Mouse (Mus musculus) lung, embryonic 14.5 days (tissue): ENCODE measurements around the gene Slc35g3. TPM values are rescaled to one million over a fixed set of nuclear protein-coding genes. Genes with fewer than 3 reads are reported as not detected.

Experiments
- ATAC-seq: fragments of 200-750 bp; cut with Nextera tagmentation; 2 replicates; pipeline ENCODE4 v1.8.0; 2017; ENCODE audit warnings: mild to moderate bottlenecking, moderate TSS enrichment, moderate library complexity; ENCODE audit not compliant: insufficient read depth
- DNase-seq: peaks from one replicate; pipeline ENCODE4 v3.0.0-alpha.2; 2015
- H3K27ac ChIP-seq: fragments of 300-500 bp; sonication (generic); 2 replicates; pipeline ENCODE4 v1.5.1; 2014; ENCODE audit warnings: low read depth, mild to moderate bottlenecking, moderate library complexity
- H3K27me3 ChIP-seq: fragments of 300-500 bp; sonication (generic); 2 replicates; pipeline ENCODE4 v1.6.1; 2014; ENCODE audit warnings: low read length, control low read depth; ENCODE audit not compliant: insufficient read depth
- H3K36me3 ChIP-seq: fragments of 300-500 bp; sonication (generic); 2 replicates; pipeline ENCODE4 v1.6.1; 2014; ENCODE audit warnings: control low read depth; ENCODE audit not compliant: insufficient read depth
- H3K4me1 ChIP-seq: fragments of 300-500 bp; sonication (generic); 2 replicates; pipeline ENCODE4 v1.6.1; 2014; ENCODE audit warnings: antibody characterized with exemption, control low read depth; ENCODE audit not compliant: insufficient read depth
- H3K4me2 ChIP-seq: fragments of 300-500 bp; sonication (generic); 2 replicates; pipeline ENCODE4 v1.6.1; 2014; ENCODE audit warnings: mild to moderate bottlenecking
- H3K4me3 ChIP-seq: fragments of 300-500 bp; sonication (generic); 2 replicates; pipeline ENCODE4 v1.5.1; 2014; ENCODE audit warnings: low read depth, low read length
- H3K9ac ChIP-seq: fragments of 300-500 bp; sonication (generic); 2 replicates; pipeline ENCODE4 v1.6.1; 2014
- H3K9me3 ChIP-seq: fragments of 300-500 bp; sonication (generic); 2 replicates; pipeline ENCODE4 v1.6.1; 2016; ENCODE audit warnings: low read depth, low read length, control low read depth
- CTCF ChIP-seq: IDR thresholded peaks from 2 replicates; pipeline ENCODE4 v1.5.1; 2016; ENCODE audit warnings: antibody characterized with exemption, low read depth
- WGBS: fragments of 180-500 bp; shearing (Covaris S2); extraction: QIAGEN DNeasy Blood & Tissue Kit; methylation state at CpG from one replicate; pipeline ENCODE4 v1.1.7; 2014; 5-methylcytosine and 5-hydroxymethylcytosine counted together
- polyA plus RNA-seq: library from polyadenylated mRNA; unstranded; fragments of >200 nt; fragmentation: Nextera tagmentation; extraction: Ambion mirVana; gene quantifications from 2 replicates; pipeline ENCODE4 v1.2.1, GENCODE M21; 2014

Gene Slc35g3
- polyA plus RNA-seq, 1 experiment from 2014 or later = 0.12 TPM

- Histone ChIP-seq H3K27ac (no peak overlapping the region), H3K9me3 (no peaks in the 10 kb centered on the region), H3K9ac (no peak overlapping the region), H3K36me3 (peaks cover 3% of the 10 kb centered on the region; the same call in 1 of the 2 replicates), H3K4me2 (no peak overlapping the region), H3K4me3 (no peak overlapping the region), H3K4me1 (no peaks in the 10 kb centered on the region), H3K27me3 (no peaks in the 10 kb centered on the region)
- 23% methylated on average over 4 of the region's 4 CpGs for WGBS
- DNase-seq = no peak
- no peak for ATAC-seq
- TF ChIP-seq CTCF = no peak
Measured at GRCm38 (mm10) chr11:69781828-69782227, 20.1 kb upstream of the Slc35g3 start.

- no peak overlapping the region for H3K9ac ChIP-seq
Measured at GRCm38 (mm10) chr11:69778985-69779384, 17.2 kb upstream of the Slc35g3 start.

DNA sequence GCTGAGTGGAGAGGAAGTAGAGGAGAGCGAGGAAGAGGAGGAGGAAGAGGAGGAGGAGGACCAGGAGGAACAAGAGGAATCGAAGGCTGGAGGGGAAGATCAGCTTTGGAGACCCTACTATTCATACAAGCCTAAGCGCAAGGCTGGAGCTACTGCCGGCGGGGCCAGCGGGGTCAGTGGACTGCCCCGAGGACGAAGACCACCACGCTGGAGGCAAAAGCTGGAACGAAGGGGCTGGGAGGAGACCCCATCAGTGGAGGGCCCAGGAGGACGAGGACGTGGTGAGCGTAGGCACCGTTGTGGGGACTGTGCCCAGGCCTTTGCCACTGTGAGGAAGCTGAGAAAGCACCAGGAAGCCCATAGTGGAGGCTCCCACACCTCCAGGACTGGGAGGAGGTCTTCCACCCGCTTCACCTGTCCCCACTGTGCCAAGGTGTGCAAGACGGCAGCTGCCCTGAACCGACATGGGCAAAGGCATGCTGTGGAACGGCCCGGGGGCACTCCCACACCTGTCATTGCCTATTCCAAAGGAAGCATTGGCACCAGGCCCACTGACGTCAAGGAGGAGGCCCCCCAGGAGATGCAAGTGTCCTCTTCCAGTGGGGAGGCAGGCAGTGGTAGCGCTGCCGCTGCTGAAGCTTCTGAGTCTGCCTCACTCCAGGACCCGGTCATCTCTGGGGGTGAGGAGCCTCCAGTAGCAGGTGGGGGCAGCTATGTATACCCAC lies 16.7 kb upstream of the Slc35g3 start:
- 65% methylated on average over 23 of the region's 23 CpGs for WGBS
- Histone ChIP-seq H3K4me3 (no peak overlapping the region), H3K27ac (no peak overlapping the region), H3K9ac (no peak overlapping the region), H3K4me1 (no peaks in the 10 kb centered on the region), H3K9me3 (no peaks in the 10 kb centered on the region), H3K27me3 (no peaks in the 10 kb centered on the region), H3K4me2 (no peak overlapping the region), H3K36me3 (peaks cover 10% of the 10 kb centered on the region; the same call in 1 of the 2 replicates)
- TF ChIP-seq CTCF = no peak
- no peak for ATAC-seq
- peak; percentile 34 for DNase-seq

More at GRCm38 (mm10) chr11:69778985-69779384, 17.2 kb upstream of the Slc35g3 start:
- Histone ChIP-seq H3K4me2 (no peak overlapping the region), H3K36me3 (peaks cover 10% of the 10 kb centered on the region; the same call in 1 of the 2 replicates), H3K27ac (no peak overlapping the region; the same call in 1 of the 2 replicates), H3K27me3 (no peaks in the 10 kb centered on the region), H3K9me3 (no peaks in the 10 kb centered on the region), H3K4me1 (no peaks in the 10 kb centered on the region), H3K4me3 (no peak overlapping the region)
- no peak for ATAC-seq
- WGBS = 46% methylated on average over 7 of the region's 7 CpGs
- DNase-seq = no peak
- no peak for TF ChIP-seq CTCF

DNA sequence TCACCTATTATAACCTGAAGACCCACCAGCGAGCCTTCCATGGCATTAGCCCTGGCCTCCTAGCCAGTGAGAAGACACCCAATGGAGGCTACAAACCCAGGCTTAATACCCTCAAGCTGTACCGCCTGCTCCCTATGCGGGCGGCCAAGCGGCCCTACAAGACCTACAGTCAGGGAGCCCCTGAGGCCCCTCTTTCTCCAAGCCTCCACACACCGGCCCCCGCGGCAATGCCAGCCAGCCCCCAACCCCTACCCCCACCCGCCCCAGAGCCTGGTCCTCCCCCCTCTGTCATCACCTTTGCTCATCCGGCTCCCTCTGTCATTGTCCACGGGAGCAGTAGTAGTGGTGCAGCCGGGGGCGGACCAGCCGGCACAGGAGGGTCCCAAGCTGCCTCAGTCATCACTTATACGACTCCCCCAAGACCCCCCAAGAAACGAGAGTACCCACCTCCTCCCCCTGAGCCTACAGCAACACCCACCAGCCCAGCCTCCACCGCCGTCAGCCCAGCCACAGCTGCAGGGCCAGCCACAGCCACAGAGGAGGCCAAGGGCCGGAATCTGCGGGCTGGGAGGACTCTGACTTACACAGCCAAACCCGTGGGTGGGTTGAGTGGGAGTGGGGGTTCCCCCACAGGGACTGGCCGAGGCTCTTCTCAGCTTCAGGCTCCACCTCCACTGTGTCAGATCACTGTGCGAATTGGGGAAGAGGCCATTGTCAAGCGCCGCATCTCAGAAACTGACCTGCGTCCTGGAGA lies 15.9 kb upstream of the Slc35g3 start:
- TF ChIP-seq CTCF = no peak
- Histone ChIP-seq H3K9ac (no peak overlapping the region), H3K4me1 (no peaks in the 10 kb centered on the region), H3K36me3 (peaks cover 10% of the 10 kb centered on the region; the same call in 1 of the 2 replicates), H3K27me3 (no peaks in the 10 kb centered on the region), H3K9me3 (no peaks in the 10 kb centered on the region), H3K4me3 (no peak overlapping the region), H3K4me2 (no peak overlapping the region), H3K27ac (no peak overlapping the region)
- 59% methylated on average over 26 of the region's 26 CpGs for WGBS
- DNase-seq = no peak
- no peak for ATAC-seq

- no peak overlapping the region for H3K4me2 ChIP-seq
- H3K9me3 ChIP-seq = no peaks in the 10 kb centered on the region
- H3K9ac ChIP-seq = no peak overlapping the region
- ATAC-seq (no peak), DNase-seq (no peak)
- H3K27ac ChIP-seq = no peak overlapping the region
- no peaks in the 10 kb centered on the region for H3K27me3 ChIP-seq
- no peak for TF ChIP-seq CTCF
- peaks cover 10% of the 10 kb centered on the region; the same call in 1 of the 2 replicates for H3K36me3 ChIP-seq
- no peak overlapping the region for H3K4me3 ChIP-seq
- no peaks in the 10 kb centered on the region for H3K4me1 ChIP-seq
- WGBS = 76% methylated on average over 20 of the region's 20 CpGs
Measured at GRCm38 (mm10) chr11:69776488-69776887, 14.7 kb upstream of the Slc35g3 start.

DNA sequence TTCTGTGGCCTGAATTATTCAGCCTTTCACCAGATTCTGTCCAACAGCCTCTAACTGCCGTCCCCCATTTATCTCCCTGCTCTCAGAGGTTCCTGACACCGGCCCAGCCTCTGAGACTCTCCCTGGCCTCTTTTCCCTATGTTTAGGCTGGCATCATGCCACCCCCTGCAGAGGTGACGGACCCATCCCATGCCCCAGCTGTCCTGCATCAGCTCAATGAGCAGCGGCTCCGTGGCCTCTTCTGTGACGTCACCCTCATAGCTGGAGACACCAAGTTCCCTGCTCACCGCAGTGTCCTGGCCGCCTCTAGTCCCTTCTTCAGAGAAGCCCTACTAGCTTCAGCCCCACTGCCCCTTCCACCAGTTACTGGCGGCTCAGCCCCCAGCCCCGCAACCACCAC lies 13.9 kb upstream of the Slc35g3 start:
- Histone ChIP-seq H3K27me3 (no peaks in the 10 kb centered on the region), H3K36me3 (peaks cover 10% of the 10 kb centered on the region; the same call in 1 of the 2 replicates), H3K27ac (no peak overlapping the region), H3K4me2 (no peak overlapping the region), H3K9me3 (no peaks in the 10 kb centered on the region), H3K9ac (no peak overlapping the region), H3K4me1 (no peaks in the 10 kb centered on the region), H3K4me3 (no peak overlapping the region)
- peak; percentile 33; the same call in 1 of the 2 replicates for ATAC-seq
- DNase-seq = peak; percentile 23
- no peak for TF ChIP-seq CTCF
- 55% methylated on average over 10 of the region's 10 CpGs for WGBS

GRCm38 (mm10) chr11:69774961-69775360 lies 13.2 kb upstream of the Slc35g3 start:
- TF ChIP-seq CTCF = no peak
- Histone ChIP-seq H3K4me3 (no peak overlapping the region), H3K27me3 (no peaks in the 10 kb centered on the region), H3K36me3 (peaks cover 10% of the 10 kb centered on the region; the same call in 1 of the 2 replicates), H3K4me1 (no peaks in the 10 kb centered on the region), H3K27ac (no peak overlapping the region), H3K9me3 (no peaks in the 10 kb centered on the region), H3K4me2 (no peak overlapping the region), H3K9ac (no peak overlapping the region)
- DNase-seq (no peak), ATAC-seq (no peak)
- 62% methylated on average over 5 of the region's 5 CpGs for WGBS
